Mouse (Mus musculus) bone marrow macrophage, adult 2 months (primary cell): ENCODE measurements around the gene Lama1.

ENCODE experiments used
- CTCF ChIP-seq: IDR thresholded peaks from 2 replicates; pipeline ENCODE4 v1.5.1; 2012; ENCODE audit warnings: low read depth, mild to moderate bottlenecking, low read length, moderate library complexity
- POLR2A ChIP-seq: IDR thresholded peaks from 2 replicates; pipeline ENCODE4 v1.6.1; 2012; ENCODE audit warnings: mild to moderate bottlenecking, low read depth, low read length, borderline replicate concordance

DNA sequence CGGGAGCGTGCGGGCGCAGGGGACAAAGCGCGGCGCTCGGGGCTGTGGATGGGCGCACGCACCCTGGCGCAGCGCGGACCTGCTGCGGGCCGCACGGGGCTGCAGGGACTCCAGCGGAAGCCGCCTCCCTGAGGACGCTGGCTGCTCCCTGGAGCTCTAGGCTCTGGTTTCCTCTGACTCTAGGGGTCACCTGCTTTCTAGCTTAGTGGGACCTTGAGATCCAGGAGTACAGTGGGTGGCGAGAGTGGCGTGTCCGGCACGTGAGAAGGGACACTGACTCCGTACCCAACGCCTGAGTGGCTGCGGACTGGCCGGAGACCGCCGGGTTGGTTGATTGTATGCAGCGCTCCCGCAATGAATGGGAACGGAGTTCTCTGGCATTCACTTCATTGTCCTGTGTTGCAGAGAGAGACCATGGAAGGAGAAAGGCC lies 417 bp downstream of the Lama1 start:
- TF ChIP-seq CTCF: no peak
- no peak for TF ChIP-seq POLR2A
